Mouse (Mus musculus) left cerebral cortex, postnatal 36 days (tissue): Measurements from ENCODE around the gene Bex2. TPM values are rescaled to one million over a fixed set of nuclear protein-coding genes. Genes with fewer than 3 reads are reported as not detected.
A peak's percentile ranks its signal among the peaks of the same experiment; 100 is the strongest.

Source experiments
- DNase-seq, 2 experiments: peaks; one replicate each; pipeline ENCODE4 v3.0.0; 2021 to 2022; ENCODE audit warnings: low spot score in 2 of 2, mixed read lengths in 1 of 2
- intact Hi-C: fragments of 180-260 bp; cut with DNase I; formaldehyde crosslinking; loops from one replicate; pipeline ENCODE4 v1.15.1; 2025
- total RNA-seq, 2 experiments: library from RNA; stranded (reverse); gene quantifications; 2 replicates each; pipeline ENCODE4 v1.2.3; 2021

The Bex2 gene
- total RNA-seq: 100 to 1,000 TPM; 344 to 357 TPM

DNA sequence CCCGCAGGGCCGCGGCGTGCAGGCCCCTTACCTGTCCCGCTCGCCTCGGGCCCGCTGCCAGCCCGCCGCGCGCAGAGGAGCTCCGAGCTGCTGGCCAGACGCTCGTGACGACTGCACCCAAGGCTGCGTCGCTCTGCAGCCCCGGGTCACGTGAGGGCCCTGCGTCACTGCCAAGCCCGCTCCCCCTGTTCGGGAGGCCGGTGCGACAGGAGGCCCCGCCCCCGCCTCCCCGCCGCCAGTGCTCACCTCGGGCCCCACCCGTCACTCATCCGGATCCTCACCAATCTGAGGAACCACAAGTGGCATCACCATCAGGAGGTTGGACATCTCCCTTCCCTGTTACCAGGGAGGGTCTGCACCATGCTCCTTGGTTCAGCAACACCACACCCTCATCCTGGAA, at the start of gene Bex2:
Bex2 (minus strand) TSS at position 217 of the 400 bp plus-strand sequence.
- intact Hi-C loops: loop anchor here (5.0 kb wide), 1 partner anchor 39 kb away; no protein-coding TSS in a partner anchor
- peak in 1 of 2 experiments; percentile 49 for DNase-seq

DNA sequence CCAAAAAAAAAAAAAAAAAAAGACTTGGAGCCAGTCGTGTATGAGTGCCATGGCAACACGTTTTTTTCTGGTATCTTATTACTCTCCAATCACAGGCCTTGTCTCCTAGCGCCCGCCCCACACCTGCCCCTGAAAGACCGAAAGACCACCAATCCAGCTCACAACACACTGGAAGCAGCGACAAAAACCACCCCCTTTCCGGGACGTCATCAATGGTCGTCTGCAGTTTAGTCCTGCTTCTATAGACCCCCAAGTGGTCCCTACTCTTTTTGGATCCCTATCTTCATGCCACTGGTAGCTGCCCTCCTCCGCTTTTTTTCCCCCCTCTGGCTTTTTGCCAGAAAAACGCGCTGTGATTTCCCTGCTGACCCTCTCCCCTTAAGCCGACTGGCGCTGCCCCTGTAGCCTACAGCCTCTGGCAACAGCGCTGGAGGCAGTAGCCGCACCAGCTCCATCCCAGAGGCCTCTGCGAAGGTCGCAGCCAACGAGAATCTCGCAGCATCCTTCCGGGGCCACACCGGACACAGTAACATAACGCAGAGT, 47.5 kb upstream of the Bex2 start:
- intact Hi-C loops: no loop called here
- DNase-seq: peak; percentile 72 to 73

DNA sequence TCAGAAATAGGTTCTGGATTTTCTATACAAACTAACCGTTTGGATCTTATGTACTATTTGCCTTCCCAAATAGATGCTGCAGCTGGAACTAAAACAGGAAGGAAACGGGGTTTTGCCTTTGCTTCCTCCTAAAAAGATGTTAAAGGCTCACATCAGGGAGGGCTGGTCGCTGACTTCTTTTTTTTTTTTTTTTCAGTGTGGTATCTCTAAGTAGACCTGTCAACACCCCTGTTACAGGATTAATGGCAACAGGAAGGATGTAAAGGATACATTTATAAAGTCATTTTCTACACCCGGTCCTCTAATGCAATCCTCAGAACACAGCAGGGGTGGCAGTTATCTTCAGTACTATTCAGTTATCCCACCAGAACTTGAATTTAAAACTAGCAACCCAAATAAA, 47.0 kb upstream of the Bex2 start:
- DNase-seq: no peak
- intact Hi-C loops: no loop called here

DNA sequence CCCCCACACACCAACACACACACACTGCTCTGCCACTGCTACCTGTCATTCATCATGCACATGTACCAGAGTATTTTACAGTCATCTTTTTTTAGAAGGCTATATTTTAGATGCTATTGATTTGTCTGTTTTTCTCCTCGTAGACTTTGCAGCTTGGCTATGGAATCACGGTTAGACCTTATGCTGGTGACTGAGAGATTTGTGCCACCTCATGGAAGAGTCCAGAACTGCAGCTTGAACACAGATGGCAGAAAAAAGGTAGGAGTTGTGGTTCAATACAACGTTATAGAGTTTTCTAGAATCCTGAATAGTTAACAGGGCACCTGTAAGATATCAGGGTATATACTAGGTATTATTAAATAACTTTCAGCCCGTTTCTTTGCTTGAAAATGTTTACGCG, 39.9 kb upstream of the Bex2 start:
- DNase-seq: peak; percentile 24 to 33
- intact Hi-C loops: loop anchor here (2.0 to 5.0 kb wide), 2 partner anchors 41 to 61 kb away; partner anchors contain the start of gene Bex2

DNA sequence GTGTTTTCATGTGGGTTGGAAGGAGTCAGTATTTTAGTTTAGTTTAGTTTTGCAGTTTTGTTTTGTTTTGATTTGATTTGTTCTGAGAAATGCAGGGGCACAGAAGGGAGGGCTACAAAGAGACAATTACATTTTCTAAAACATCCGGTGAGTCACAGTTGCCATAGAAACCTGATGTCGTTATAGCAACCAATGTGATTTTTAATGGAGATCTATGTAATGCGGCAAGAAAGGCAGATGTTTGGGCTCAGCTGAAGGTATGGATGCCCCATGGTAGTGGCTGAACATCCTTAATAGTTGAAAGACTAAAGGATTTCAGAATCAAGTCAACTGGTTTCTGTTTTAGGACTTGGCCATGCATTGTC, 36.7 kb upstream of the Bex2 start:
- DNase-seq: no peak
- intact Hi-C loops: loop anchor here (5.0 kb wide), 1 partner anchor 37 kb away; the partner anchor contains the start of gene Bex2

DNA sequence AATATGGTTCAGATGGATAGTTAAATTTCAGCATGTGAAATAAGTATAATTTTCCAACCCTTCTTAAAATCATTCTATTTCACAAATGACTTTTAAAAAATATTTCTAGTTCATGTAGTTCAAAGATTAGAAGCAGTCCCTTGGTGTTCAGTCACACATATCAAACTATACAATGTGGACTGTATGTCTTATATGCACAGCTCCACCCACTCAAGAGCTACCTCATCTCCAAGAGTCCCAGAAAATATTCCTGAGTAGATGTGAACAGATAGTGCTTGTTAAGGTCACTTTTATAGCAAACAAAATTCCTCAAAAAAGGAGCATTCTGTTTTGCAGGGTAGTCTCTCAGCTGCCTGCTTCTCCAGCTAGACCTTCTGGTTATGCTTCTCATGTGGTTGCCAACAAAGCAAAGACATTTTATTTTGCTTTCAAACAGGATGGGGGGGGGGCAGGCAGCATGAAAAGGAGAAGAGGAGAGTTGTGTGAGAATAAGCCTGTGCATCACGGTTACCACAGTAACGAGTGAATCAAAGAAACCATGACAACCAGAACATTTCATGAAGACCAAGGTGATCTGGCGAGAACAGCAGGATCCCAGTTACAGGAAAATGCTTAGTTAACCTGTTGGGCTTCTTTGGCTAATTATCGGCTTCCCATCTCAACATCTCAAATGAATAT, 36.1 kb upstream of the Bex2 start:
- no peak for DNase-seq
- intact Hi-C loops: no loop called here

DNA sequence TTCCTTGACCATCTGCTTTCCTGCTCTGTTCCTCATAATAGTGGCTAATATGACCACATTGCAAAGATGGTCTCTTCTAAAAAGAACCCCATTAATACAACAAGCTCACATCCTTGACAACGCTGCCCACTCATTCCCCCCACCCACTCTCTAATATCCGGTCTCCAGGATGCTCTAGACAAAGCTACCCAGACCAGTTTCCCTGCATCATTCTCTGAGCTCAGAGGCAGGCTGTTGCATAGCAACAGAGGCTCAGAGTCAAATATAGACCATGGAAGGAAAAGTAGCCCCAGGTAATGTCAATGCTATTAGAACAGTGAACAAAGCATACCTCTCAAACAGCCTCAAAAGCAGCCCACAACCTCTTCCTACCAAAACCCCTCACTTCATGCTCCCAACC, 26.4 kb upstream of the Bex2 start:
- intact Hi-C loops: no loop called here
- no peak for DNase-seq

DNA sequence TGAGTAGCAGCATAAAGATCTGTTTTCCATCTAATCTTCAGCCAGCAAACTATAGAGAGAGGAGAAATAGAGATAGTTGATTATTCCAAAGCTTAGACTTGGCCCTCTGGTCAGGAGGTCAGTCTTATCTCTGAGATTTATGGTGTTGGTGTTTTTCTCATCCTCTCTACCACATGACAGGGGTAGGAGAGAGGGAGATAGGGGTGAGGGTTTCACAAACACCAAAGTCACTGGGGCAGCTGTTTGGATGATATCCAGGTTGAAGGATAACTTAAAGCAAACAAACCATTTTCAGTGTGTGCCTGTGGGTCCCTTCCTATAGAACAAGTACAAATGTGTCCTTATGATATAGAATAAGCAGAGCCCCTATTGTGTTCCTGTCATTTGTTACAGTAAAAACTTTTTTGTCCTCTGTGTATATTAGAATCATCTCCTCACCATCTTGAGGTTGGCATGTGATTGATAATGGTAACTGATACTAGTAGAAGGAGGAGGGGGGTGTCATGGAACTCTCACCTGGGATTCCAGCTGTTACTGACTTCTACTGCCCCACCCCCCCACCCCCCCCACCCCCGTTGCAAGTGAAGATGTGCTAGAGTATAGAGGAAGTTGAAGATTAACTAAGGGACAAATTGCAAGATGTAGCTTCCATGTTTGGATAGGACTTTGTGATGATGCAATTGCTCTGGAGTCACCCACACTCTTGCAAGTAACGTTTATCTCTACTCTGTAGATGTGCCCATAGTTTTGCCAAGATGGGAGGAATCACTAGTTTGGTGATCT, 24.7 kb upstream of the Bex2 start:
- intact Hi-C loops: no loop called here
- DNase-seq: no peak

DNA sequence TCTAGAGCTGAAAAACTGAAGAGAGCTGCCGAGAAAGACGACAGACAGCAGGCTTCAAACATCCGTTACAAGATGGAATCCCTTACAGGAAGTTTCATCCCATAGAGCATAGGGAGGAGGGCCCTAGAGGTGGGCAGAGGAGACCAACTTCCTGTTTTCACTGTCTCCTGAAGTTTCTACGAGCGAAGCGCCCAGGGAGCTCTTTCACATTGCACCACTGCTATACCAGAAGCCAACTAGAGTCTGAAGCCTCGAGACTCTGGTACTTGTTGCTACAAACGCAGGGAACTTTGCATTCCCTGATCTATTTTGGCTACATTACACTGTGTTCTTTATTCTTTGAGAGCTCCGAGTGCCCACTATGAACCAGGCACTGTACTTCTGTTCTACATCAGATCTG, 17.1 kb upstream of the Bex2 start, which contains the start of gene Nxf3:
Nxf3 (minus strand) TSS at position 101 of the 400 bp plus-strand sequence.
- intact Hi-C loops: no loop called here
- DNase-seq: no peak

DNA sequence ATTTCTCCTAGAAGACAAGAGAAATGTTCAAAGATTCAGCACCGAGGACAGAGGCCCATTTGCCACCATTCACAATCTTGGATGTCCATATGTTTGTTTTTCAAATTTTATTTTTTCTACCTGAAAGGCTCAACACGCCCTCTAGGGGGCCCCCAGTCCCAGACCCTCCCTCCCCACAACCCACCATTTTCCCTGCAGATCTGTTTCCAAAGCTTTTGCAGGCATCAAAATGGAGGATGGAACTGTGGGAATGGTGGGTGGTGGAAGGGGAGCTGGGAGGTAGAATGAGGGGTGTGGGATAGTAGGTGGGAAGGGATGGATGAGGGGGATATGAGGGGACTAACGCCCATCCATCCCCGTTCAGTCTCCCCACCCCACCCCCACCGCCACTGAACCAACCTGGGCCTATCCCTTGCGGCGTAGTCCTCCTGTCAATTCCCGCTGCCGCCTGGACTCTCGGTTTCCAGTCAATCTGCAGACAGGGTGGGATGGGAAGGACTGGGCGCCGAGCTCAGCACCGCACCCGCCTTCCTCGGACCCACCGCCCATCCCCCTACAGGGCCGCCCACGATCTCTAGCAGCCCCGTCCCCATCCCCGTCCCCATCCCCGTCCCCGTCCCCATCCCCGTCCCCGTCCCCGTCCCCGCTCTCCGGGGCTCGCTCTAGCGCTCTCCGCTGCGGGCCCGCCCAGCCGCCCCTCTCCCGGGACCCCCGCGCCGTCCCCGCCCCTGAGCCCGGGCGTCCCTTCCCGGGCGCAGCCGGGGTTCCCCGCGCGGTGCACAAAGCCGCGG, 640 bp downstream of the Bex2 start:
- intact Hi-C loops: loop anchor here (5.0 kb wide), 1 partner anchor 40 kb away; no protein-coding TSS in a partner anchor
- peak; percentile 6 to 13 for DNase-seq

DNA sequence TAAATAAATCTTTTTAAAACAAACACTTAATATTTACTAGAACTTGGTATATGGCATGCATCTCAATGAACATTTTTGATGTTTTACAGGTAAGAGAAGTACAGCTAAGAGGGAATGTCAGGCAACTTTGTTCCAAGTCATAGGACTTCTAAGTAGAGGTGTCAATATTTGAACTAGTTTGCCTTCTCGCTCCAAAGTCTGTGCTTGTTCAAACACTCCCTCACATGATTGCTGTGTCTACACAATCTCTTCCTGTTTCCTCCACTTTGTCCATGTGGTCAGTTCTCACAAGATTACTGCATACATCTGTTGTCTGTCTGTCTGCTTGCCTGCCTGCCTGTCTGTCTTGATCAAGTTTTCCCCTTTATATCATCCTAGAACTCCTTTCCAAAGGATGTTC, 7.3 kb downstream of the Bex2 start:
- intact Hi-C loops: no loop called here
- DNase-seq: no peak

DNA sequence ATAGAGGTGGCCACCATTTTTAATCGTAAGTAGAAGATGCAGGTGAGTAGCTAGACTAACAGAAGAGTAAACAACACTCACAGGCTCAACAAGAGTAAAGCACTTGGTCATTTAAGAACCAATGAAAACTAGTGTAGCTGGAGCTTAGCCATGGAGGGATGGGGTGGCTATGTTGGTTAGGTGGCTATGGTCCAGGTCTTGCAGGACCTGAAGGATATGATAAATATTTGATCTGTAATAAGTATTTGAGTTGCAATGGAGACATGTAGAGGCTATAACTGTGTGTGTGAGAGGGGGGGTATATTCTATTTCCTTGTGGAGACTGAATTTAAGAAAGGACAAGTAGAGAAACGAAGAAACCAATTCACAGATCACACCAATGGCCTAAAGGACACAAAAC, 16.8 kb downstream of the Bex2 start:
- intact Hi-C loops: no loop called here

DNA sequence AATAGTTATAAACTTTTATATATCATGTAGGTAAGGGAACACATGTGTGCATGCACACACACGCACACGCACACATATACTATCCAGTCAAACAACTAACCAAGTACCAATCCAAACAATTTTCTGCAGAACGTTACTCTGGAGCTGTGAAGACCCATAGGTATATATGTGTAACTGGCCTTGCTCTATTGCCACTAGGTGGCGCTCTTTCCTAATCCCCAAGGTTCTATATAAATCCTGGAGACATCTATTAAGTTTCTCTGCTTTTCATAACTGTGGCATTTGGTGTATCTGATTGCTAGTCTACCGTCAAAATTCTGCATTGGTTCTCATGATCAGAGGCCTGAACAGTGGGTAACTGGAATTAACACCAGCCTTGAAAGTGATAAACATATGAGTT, 20.5 kb downstream of the Bex2 start:
- DNase-seq: peak; percentile 14 to 47
- intact Hi-C loops: loop anchor here (2.0 to 5.0 kb wide), 2 partner anchors 61 to 275 kb away; no protein-coding TSS in a partner anchor

More for the DNA sequence above, 16.8 kb downstream of the Bex2 start:
- no peak for DNase-seq

DNA sequence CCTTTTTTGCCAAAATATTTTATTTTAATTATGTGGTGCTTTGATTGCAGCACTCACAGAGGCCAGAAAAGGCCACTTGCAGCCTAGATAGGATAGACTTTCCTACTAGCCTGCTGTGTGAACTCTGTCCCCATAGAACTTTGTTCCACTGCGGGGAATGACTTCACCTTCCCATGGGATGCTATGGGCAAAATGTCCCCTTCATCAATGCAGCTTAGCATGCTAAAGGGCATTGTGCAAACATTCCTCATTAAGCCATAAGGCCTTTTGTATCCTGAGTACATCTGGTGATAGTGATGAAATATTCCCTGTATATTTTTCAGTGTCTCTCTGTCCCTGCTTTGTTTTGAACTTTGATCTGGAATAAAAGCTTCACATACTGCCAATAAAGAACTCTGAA, 24.3 kb downstream of the Bex2 start:
- intact Hi-C loops: no loop called here

DNA sequence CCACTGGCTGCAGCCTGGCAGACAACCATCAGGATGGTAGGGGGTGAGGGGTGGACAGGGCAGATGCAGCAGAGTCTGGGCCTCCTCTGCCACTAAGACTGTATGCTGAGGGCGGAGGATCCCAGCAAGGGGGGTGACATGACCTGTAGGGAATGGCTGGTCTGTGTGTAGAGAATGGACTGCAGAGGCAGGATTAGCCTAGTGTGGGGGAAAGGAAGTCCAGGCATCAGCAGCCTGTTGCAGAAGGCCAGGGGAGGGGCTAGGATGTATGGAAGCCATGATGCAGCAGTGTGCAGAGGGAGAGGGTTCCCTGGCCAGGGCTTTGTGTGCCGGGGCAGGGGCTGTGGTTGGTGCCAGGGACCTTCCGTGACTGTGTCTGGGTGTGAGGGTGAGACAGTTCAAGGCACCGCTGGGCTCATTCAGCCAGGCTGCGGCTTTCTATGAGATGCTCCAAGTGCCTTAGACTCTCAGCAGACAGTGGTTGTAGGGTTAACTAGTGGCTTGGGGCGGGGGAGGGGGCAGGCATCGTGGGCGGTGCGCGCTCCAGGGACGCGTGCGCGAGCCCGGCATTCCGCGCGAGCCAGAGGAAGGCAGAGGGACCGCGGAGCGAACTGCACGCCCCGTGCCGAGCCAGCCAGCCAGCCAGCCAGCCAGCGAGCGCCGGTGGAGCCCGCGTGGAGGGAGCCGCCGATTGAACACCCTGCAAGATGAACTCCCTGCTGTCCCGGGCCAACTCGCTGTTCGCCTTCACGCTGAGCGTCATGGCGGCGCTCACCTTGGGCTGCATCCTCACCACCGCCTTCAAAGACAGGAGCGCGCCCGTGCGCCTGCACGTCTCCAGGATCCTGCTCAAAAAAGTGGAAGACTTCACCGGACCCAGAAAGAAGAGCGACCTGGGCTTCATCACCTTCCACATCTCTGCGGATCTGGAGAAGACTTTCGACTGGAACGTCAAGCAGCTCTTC, 35.0 kb downstream of the Bex2 start, which contains the start of gene Arxes1:
Arxes1 (plus strand) TSS at position 569 of the 965 bp plus-strand sequence.
- peak; percentile 29 to 32 for DNase-seq
- intact Hi-C loops: loop anchor here (5.0 kb wide), 1 partner anchor 139 kb away; the partner anchor contains the start of gene Tceal8

More for the DNA sequence above, 24.3 kb downstream of the Bex2 start:
- DNase-seq: no peak

DNA sequence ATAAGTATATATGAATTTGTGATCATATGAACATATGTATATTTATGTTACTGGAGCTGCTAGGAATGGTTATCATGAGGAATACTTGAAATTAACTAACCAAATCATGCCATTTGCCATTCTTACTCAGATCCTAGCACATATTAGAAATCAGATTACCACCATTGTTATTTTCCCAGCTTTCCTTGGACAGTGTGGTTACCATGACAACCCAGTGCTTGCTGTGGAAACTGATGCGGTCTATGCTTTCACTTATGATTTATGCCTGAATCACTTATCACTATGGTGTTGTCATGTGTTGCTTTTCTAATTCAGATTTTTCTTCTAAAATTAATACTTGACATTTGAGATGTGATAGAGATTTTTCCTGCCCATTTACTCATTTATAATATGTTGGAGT, 37.7 kb downstream of the Bex2 start:
- DNase-seq: no peak
- intact Hi-C loops: loop anchor here (5.0 kb wide), 1 partner anchor 142 kb away; the partner anchor contains the start of gene Tceal8
